Mouse (Mus musculus) c-Kit-positive CD71-positive TER-119-positive erythroid progenitor cells, embryonic 14.5 days (primary cell): ENCODE results near the gene Ugt1a10.

ENCODE experiments used
- DNase-seq: peaks from one replicate; pipeline ENCODE4 v3.0.0-alpha.2; 2013; ENCODE audit warnings: low spot score

Gene Ugt1a10

GRCm38 (mm10) chr1:88231803-88232499 lies 176.8 kb downstream of the Ugt1a10 start:
- no peak for DNase-seq

- DNase-seq: no peak
Observed at GRCm38 (mm10) chr1:88232664-88233380, 177.6 kb downstream of the Ugt1a10 start.

- no peak for DNase-seq
Observed at GRCm38 (mm10) chr1:88233421-88234247, 178.4 kb downstream of the Ugt1a10 start.

- no peak for DNase-seq
Observed at GRCm38 (mm10) chr1:88234248-88234610, 179.0 kb downstream of the Ugt1a10 start.

- no peak for DNase-seq
Observed at GRCm38 (mm10) chr1:88234646-88235045, 179.5 kb downstream of the Ugt1a10 start.

GRCm38 (mm10) chr1:88235046-88235893 lies 180.1 kb downstream of the Ugt1a10 start:
- DNase-seq: no peak

GRCm38 (mm10) chr1:88235894-88236415 lies 180.8 kb downstream of the Ugt1a10 start:
- no peak for DNase-seq

- DNase-seq: no peak
Observed at GRCm38 (mm10) chr1:88237311-88237710, 182.1 kb downstream of the Ugt1a10 start.

GRCm38 (mm10) chr1:88238771-88239170 lies 183.6 kb downstream of the Ugt1a10 start:
- DNase-seq: no peak

GRCm38 (mm10) chr1:88240072-88240471 lies 184.9 kb downstream of the Ugt1a10 start:
- no peak for DNase-seq

- no peak for DNase-seq
Observed at GRCm38 (mm10) chr1:88240579-88240978, 185.4 kb downstream of the Ugt1a10 start.

- DNase-seq: no peak
Observed at GRCm38 (mm10) chr1:88243861-88244260, 188.7 kb downstream of the Ugt1a10 start.

- no peak for DNase-seq
Observed at GRCm38 (mm10) chr1:88245881-88246280, 190.7 kb downstream of the Ugt1a10 start.

- no peak for DNase-seq
Observed at GRCm38 (mm10) chr1:88246386-88246785, 191.2 kb downstream of the Ugt1a10 start.

- DNase-seq: no peak
Observed at GRCm38 (mm10) chr1:88247660-88248059, 192.5 kb downstream of the Ugt1a10 start.

GRCm38 (mm10) chr1:88248658-88249057 lies 193.5 kb downstream of the Ugt1a10 start:
- no peak for DNase-seq

- no peak for DNase-seq
Observed at GRCm38 (mm10) chr1:88249596-88249995, 194.4 kb downstream of the Ugt1a10 start.

GRCm38 (mm10) chr1:88250023-88250422 lies 194.8 kb downstream of the Ugt1a10 start:
- no peak for DNase-seq

GRCm38 (mm10) chr1:88253106-88253505 lies 197.9 kb downstream of the Ugt1a10 start:
- DNase-seq: no peak

GRCm38 (mm10) chr1:88253540-88253939 lies 198.4 kb downstream of the Ugt1a10 start:
- DNase-seq: no peak

GRCm38 (mm10) chr1:88254793-88255465 lies 199.7 kb downstream of the Ugt1a10 start:
- no peak for DNase-seq
